Mouse (Mus musculus) gastrocnemius, adult 18-20 months (tissue): ENCODE measurements around the gene Tprn. TPM values are rescaled to one million over a fixed set of nuclear protein-coding genes. Genes with fewer than 3 reads are reported as not detected.
A peak's percentile ranks its signal among the peaks of the same experiment; 100 is the strongest.
"Not testable (repeated sequence)": the region's sequence is repeated elsewhere in the genome, so short reads cannot be mapped to it uniquely, and the experiment has no call there.

Source experiments
- DNase-seq: peaks from one replicate; pipeline ENCODE4 v3.0.0; 2021; ENCODE audit warnings: low spot score
- total RNA-seq, 2 experiments: library from RNA; stranded (reverse); gene quantifications; 2 replicates each; pipeline ENCODE4 v1.2.3; 2021

Gene Tprn
- total RNA-seq, 2 experiments from 2014 or later = 2.9 to 3.8 TPM

DNA sequence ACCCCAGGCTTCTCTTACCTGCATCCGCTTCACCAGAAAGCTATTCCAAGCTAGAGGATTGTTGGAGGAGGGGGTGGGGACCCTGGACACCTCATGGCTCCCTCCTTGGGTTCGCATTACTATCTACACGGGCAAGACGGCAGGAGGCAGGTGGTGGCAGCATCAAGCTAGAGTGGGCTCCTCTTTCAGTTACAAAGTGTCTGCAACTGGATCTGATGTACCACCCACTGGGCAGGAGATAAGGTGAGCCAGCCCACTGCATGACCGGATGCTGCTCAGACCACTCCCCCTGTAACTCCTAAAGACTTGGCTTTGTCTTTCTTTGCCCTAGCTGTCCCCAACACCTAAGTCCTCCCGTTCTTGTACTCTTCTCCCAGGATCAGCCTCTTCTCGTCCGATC, 25.8 kb upstream of the Tprn start, which contains the start of gene Rnf224:
Gene Rnf224 (minus strand): TSS at position 174 of the 400 bp plus-strand sequence.
- no peak for DNase-seq

DNA sequence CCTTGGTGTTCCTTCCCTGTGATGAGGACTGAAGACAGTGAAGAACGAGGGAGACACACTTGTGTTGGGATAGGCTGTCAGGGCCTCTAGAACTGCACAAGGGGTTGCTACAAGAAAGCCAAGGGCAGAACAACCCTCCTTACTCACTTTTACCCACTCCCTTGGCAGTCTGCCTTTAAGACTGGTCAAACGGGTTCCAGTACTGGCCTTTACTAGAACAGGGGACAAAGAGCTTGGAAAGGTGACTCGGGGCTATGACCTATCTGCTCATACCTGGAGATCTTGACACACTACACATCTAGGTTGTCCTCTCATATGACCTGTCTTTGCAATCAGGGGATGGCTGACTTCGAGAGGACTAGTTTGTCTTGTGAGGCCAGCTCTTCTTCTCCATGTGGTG, 24.9 kb upstream of the Tprn start:
- no peak for DNase-seq

DNA sequence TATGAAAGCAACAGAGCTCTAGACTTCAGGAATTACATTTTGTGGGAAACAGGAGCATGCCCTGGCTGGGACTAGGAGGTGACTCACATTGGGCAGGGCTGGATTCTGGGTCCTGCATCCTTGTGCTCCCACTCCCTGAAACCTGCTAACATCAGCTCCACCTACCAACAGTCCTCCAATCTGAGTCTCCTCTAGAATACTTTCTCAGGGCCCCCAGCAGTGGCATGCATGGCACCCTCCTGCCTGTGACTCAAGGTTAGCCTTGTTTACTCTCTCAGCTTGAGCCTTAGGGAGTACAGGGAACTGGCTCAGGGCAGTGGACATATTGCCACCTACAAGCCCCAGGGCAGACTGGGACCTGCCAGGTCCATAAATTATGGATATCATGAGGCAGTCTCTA, 24.3 kb upstream of the Tprn start:
- DNase-seq = no peak

- no peak for DNase-seq
Observed at GRCm38 (mm10) chr2:25239766-25240165, 22.7 kb upstream of the Tprn start.

GRCm38 (mm10) chr2:25240310-25240709, 22.1 kb upstream of the Tprn start:
- no peak for DNase-seq

DNA sequence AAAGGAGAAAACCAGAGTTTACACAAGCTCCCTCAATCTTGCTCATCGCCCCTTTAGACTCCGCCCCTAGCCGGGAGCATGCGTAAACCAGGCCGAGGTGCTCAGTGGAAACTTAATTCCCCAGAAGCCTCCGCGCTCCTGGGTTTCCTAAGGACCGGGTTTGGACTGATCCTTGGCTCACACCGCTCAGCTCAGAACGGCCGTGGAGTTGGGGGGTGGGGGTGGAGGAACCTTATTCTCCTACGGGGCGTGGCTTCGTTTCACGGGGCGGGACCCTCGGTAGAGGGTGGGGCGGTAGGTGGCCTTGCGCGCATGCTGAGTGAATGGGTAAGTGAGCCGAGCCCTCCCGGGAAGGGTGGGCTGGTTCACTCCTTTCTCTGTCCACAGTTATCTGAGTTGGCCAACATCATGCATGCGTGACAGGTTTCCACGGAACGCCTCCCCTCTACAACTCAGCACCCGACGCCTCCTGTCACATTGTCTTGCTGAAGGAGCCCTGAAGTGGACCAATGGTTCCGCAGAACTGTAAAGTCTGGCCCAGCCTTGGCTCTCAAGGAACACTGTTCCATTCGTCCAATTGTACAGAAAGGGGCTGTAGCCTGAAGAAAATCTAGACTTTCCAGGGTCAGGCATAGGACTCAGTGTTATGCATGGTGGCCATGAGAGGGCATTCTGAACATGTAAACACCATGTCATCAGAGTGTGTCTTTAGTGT, 21.5 kb upstream of the Tprn start:
- peak; percentile 61 for DNase-seq

DNA sequence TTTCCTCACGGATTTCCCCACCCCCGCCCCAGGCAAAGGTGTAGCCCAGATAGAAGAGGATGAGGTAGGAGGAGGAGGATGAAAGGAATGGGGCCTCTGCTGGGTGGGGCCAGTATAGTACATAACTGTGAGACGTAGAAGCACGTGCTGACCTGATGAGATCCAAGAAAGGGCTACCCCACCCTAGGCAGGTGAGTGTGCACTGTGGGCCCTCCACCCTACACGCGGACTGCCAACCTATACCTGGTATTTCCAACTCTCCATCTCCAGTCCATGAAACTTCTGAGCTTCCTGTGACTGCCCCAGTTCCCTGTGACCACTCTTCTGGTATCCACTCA, 21.0 kb upstream of the Tprn start:
- DNase-seq = no peak

DNA sequence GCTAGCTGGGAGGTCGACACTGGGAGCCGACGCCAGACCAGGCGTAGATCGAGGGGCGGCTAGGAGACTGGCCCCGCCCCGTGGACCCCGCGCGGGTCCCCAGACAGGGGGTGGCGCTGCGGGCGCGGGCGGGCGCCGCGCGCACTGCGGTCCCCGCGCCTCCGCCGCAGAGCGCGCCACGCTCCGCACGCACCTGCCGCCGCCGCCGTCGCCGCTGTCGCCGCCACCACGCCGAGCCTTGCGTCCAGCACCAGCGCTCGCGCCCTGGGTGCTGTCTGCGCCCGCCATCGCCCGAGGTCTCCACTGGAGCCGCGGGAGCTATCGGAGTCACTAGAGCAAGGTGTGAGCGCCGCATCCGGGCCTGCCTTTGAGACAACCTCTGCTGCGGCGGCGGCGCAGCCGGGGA, 20.3 kb upstream of the Tprn start, which contains the start of the genes Rnf208 and Cysrt1:
Gene Rnf208 (plus strand): TSS at position 155 of the 406 bp plus-strand sequence.
Gene Cysrt1 (minus strand): TSS at position 352 of the 406 bp plus-strand sequence.
- no peak for DNase-seq

DNA sequence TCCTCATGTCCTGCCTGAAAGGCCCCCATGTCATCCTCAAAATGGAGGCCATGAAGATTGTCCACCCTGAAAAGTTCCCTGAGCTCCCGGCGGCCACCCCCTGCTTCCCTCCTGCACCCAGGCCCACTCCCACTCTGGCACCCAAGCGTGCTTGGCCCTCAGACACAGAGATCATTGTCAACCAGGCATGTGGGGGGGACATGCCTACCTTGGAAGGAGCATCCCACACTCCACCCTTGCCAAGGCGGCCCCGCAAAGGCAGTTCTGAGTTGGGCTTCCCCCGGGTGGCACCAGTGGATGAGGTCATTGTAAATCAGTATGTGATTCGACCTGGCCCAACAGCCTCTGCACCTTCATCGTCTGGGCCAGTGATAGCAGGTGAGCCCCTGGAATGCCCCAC, 19.1 kb upstream of the Tprn start:
- DNase-seq = no peak

- DNase-seq = no peak
Observed at GRCm38 (mm10) chr2:25244144-25244543, 18.3 kb upstream of the Tprn start.

DNA sequence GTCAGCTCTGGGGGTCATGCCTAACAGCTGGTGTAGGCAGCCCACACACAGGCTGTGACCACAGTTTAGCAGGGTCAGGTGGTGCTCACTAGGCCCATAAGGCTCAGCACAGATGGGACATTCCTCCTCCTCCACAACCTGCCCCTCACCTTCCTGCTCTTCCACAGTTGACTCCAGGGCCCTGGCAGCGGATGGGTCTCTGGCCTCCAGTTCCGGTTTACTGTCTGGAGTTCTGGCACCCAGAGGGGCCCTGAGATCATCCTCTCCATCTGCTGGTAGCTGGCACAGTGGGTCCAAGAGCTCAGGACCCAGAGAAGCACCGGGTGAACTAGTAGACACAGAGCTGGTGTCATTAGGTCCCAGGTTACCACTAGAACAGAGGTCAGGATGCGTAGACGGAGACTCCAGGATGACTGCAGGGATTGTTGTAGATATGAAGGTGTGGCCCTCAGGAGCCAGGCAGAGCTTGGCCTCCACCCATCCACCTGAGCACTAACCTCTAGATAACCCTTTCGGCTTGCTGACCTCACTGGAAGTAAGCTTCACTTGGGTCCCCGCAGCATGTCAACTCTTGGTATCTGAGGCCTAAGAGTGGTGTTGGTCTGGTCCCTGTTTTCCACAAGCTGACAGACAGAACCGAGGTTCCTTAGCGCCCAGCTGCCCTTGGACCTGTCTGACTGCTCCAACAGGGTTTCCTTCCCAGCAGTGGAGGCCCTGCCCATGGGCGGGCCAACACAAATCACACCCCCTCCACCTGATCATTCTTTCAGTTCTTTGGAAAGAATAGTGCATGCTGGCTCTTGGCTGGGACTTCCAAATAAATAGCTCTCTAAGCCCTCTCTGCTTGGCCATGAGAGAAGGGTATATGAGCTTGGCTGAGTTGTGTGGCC, 16.0 kb upstream of the Tprn start, which contains the start of gene AL732309.1:
Gene AL732309.1 (minus strand): TSS at position 681 of the 890 bp plus-strand sequence.
- no peak for DNase-seq

DNA sequence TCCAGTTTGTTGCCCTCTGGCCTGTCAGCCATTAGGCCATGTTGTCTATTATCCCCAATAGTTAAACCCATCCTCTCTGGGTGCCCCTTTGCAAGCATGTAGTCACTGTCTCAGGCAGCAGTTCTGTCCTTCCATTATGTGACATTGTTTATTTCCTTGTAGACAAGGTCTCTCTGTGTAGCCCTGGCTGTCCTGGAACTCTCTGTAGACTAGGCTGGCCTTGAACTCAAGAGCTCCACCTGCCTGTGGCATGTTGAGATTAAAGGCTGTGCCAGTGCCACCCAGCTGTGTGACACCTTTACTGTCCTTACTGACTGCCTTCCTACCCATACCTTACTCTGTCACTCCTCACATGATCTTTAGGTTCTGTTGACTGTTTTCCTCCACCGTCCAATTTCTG, 10.1 kb upstream of the Tprn start:
- DNase-seq = no peak

GRCm38 (mm10) chr2:25255284-25255779, 7.1 kb upstream of the Tprn start, which contains the start of gene Tmem203:
Tmem203 (plus strand) TSS chr2:25255439.
- DNase-seq = peak; percentile 85

DNA sequence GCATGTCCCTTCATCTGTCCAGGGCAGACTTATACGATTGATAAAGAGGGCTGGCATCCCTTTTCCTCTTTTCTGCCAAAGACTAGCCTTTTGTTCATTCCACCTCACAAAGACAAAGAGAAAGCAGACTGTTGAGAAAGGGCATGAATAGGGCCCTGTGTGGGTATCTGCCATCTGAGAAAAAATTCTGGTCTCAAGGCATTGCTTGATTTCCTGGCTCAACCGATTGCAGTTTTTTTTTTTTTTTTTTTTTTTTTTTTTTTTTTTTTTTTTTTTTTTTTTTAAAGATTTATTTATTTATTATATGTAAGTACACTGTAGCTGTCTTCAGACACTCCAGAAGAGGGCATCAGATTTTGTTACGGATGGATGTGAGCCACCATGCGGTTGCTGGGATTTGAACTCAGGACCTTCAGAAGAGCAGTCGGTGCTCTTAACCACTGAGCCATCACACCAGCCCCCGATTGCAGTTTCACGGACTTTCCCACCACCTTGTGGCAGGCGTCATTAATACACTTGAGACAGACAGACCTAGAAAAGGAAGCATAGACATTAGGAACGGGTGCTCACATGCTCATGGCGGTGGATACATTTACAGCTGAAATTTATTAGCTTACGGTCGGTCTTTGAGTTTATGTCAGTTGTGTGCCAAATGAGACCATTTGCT, 5.8 kb upstream of the Tprn start:
- DNase-seq = not testable (repeated sequence)

DNA sequence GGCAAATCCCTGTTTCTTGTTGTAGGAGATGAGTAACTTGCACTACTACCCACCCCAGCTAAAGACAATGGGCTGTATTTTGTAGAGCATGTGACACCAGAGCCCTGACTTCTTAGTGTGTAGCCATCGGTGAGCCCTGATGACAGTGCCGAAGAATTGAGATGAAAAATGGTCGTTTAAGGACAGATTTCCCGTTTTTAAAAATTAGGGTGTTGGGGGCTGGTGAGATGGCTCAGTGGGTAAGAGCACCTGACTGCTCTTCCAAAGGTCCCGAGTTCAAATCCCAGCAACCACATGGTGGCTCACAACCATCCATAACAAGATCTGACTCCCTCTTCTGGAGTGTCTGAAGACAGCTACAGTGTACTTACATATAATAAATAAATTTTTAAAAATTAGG, 5.2 kb upstream of the Tprn start:
- not testable (repeated sequence) for DNase-seq

DNA sequence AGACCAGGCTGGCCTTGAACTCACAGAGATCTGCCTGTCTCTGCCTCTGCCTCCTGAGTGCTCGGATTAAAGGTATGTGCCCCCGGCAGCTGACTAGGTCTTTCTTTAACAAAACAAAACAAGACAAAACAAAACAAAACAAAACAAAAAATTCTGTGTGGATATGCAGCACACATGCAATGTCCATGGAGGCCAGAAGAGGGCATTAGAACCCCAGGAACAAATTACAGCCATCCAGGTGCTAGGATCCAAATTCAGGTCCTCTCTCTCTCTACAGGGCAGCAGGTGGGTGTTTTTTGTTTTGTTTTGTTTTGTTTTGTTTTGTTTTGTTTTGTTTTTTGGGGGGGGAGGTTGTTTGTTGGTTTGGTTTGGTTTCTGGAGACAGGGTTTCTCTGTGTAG, 3.5 kb upstream of the Tprn start:
- DNase-seq = no peak

DNA sequence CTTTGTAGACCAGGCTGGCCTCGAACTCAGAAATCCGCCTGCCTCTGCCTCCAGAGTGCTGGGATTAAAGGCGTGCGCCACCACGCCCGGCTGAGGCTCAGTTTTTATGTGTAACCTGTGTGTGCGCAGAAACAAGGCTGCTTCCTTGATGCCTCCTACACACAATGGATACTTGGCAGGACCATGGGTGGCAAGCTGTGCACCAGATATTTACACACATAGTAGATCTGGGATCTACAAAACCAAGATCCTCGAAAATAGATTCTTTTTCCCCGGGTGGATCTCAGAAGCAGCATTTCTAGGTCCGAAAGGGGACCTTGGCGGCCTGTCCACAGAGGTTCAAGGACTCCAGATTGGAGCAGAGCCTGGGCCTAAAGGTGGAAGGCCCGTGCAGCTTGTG, 548 bp upstream of the Tprn start:
- DNase-seq = no peak

DNA sequence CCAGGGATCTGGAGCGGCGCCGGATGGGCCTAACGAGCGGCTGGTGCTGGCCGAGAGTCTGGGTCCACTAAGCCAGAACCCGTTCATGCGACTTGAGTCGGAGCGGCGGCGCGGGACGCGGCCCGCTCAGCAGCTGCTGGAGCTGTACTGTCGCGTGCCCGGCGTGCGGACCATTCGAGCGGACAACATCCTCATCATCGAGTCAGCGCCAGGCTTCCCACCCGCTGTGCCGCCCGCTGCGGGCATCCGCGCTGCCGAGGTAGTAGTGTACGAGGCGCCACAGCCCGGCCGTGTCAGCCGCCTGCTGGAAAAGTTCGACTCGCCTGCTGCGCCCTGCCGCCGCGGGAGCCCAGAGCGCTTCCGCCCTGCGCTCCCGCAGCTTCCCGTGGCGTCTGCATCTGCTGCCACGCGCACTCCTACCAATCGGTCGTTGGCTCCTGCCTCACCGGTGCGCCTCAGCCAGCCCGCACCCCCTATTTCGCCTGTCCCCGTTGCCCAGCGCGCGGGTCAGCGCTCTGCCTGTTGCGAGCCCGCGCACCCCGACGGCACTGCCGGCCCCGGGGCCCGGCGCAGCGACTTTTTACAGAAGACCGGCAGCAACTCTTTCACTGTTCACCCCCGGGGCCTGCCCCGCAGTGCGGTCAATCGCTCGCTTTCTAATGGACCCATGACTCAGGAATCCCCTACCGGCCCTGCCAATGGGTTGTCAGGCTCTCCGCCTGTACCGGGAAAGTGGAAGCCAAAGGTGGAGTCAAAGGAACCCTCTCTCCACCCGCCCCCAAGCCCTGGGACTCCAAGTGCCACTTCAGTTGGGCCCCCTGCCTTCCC, 591 bp downstream of the Tprn start:
- DNase-seq = no peak

- no peak for DNase-seq
Observed at GRCm38 (mm10) chr2:25263623-25264285, 1.3 kb downstream of the Tprn start.

GRCm38 (mm10) chr2:25264286-25264660, 1.9 kb downstream of the Tprn start:
- no peak for DNase-seq
